Mouse (Mus musculus): ENCODE data around the gene Ubr3. TPM values are rescaled to one million over a fixed set of nuclear protein-coding genes. Genes with fewer than 3 reads are reported as not detected.
"Not testable (repeated sequence)": the region's sequence is repeated elsewhere in the genome, so short reads cannot be mapped to it uniquely, and the experiment has no call there.

Ubr3 gene
- total and polyA plus RNA-seq, 2 experiments: 12.8 to 65.2 TPM

DNA sequence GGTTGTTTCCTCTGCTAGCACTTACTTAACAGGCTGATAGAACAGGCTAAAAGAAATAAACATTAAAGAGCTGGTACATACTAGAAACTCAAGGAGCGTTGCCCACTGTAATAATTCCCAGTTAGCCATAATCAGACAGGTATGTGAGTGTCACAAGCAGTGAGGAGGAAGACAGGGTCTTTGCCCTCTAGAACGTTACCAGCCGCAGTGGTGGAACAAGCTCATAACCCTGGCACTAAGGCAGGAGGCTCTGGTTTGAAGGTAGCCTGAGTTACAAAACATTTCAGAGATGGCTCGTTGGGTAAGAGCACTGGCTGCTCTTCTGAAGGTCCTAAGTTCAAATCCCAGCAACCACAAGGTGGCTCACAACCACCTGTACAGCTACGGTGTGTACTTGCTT lies 3.2 kb upstream of the Ubr3 start:
- TF ChIP-seq CTCF (IDR thresholded peaks at IDR 0.05; ENCODE audit: low read depth, low read length): no peak
- TF ChIP-seq POLR2A (IDR thresholded peaks at IDR 0.05; ENCODE audit: extremely low read depth, insufficient read depth, low read length): no peak
- no peak overlapping the region for H3K4me3 ChIP-seq (ENCODE audit: insufficient read depth, low read depth, low read length)

DNA sequence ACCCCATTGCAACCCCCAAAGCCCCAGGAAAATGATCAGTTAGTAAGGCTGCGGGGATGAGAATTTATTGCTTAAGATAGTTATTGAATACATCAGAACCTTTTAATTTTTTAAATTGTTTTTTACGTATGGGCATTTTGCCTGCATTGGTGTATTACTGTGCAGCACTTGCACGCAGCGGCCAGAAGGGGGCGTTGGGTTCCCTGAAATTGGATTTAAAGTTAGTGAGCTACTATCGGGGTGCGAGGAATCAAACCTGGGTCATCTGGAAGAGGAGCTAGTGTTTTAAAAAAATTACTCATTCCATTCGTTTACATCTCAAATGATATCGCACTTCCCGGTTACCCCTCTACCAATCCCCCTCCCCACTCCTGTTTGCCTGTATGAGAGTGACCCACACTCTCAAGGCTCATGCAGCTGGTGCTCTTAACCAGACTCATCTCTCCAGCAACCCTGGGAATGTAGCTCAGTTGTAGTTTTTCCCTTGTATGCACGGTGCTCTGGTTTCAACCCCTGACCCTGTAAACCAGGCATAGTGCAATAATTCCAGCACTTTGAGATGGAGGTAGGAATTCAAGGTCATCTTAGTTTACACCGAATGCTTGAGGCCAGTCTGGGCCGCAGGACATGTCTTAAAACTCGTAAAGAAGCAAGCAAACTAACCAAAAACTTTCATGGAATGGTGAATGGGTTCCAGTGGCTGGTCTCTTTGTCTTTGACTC lies 1.4 kb upstream of the Ubr3 start:
- H3K27me3 ChIP-seq (ENCODE audit: control insufficient read depth, insufficient read depth, low read length): no peaks in the 10 kb centered on the region
- no peak for DNase-seq (ENCODE audit: extremely low read depth, low read depth, low spot score)
- no peak overlapping the region for H3K9ac ChIP-seq (ENCODE audit: low read depth, low read length)
- peaks cover 19% of the 10 kb centered on the region for H3K79me2 ChIP-seq (ENCODE audit: control insufficient read depth, insufficient read depth, low read length)
- 65% methylated on average over 14 of the region's 14 CpGs for WGBS
- H3K4me1 ChIP-seq (ENCODE audit: control insufficient read depth, insufficient read depth, low read length): peaks cover 3% of the 10 kb centered on the region; the same call in 1 of the 2 replicates
- no peak overlapping the region for H3K4me3 ChIP-seq (ENCODE audit: insufficient read depth, low read depth, low read length)
- H3K27ac ChIP-seq (replicated peaks; ENCODE audit: insufficient read depth, low read depth, low read length): no peak overlapping the region
- TF ChIP-seq POLR2A (IDR thresholded peaks at IDR 0.05; ENCODE audit: extremely low read depth, insufficient read depth, low read length): no peak
- TF ChIP-seq CTCF (IDR thresholded peaks at IDR 0.05; ENCODE audit: low read depth, low read length): peak; percentile 65
- peaks cover 4% of the 10 kb centered on the region; the same call in 1 of the 2 replicates for H3K36me3 ChIP-seq (ENCODE audit: control insufficient read depth, insufficient read depth, low read length)

More for the DNA sequence above, 3.2 kb upstream of the Ubr3 start:
- DNase-seq (ENCODE audit: extremely low read depth, low read depth, low spot score): peak; percentile 50
- H3K9ac ChIP-seq (ENCODE audit: low read depth, low read length): no peak overlapping the region
- WGBS: 60% methylated on average over 5 of the region's 5 CpGs
- peaks cover 13% of the 10 kb centered on the region for H3K79me2 ChIP-seq (ENCODE audit: control insufficient read depth, insufficient read depth, low read length)
- no peak overlapping the region for H3K27ac ChIP-seq (replicated peaks; ENCODE audit: insufficient read depth, low read depth, low read length)
- no peaks in the 10 kb centered on the region for H3K27me3 ChIP-seq (ENCODE audit: control insufficient read depth, insufficient read depth, low read length)
- no peaks in the 10 kb centered on the region for H3K36me3 ChIP-seq (ENCODE audit: control insufficient read depth, insufficient read depth, low read length)
- H3K4me1 ChIP-seq (ENCODE audit: control insufficient read depth, insufficient read depth, low read length): peaks cover 7% of the 10 kb centered on the region

DNA sequence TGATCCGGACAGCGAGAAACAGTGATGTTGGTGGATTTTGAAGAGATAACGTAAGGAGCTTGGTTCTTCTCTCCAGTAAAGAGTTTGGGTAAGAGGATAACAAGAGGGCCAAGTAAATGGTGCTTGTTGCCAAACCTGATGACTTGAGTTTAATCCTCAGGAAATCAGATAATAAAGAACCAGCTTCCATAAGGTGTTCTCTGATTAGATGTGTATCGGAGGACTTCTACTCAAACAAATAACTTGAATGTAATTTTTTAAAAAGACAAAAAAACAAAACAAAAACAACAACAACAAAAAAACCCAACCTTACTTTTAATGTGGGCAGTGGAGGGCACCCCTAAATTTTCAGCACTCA lies 843 bp upstream of the Ubr3 start:
- DNase-seq (ENCODE audit: extremely low read depth, low read depth, low spot score): no peak
- no peak for TF ChIP-seq POLR2A (IDR thresholded peaks at IDR 0.05; ENCODE audit: extremely low read depth, insufficient read depth, low read length)
- no peak for TF ChIP-seq CTCF (IDR thresholded peaks at IDR 0.05; ENCODE audit: low read depth, low read length)
- 98% methylated on average over 4 of the region's 4 CpGs for WGBS

DNA sequence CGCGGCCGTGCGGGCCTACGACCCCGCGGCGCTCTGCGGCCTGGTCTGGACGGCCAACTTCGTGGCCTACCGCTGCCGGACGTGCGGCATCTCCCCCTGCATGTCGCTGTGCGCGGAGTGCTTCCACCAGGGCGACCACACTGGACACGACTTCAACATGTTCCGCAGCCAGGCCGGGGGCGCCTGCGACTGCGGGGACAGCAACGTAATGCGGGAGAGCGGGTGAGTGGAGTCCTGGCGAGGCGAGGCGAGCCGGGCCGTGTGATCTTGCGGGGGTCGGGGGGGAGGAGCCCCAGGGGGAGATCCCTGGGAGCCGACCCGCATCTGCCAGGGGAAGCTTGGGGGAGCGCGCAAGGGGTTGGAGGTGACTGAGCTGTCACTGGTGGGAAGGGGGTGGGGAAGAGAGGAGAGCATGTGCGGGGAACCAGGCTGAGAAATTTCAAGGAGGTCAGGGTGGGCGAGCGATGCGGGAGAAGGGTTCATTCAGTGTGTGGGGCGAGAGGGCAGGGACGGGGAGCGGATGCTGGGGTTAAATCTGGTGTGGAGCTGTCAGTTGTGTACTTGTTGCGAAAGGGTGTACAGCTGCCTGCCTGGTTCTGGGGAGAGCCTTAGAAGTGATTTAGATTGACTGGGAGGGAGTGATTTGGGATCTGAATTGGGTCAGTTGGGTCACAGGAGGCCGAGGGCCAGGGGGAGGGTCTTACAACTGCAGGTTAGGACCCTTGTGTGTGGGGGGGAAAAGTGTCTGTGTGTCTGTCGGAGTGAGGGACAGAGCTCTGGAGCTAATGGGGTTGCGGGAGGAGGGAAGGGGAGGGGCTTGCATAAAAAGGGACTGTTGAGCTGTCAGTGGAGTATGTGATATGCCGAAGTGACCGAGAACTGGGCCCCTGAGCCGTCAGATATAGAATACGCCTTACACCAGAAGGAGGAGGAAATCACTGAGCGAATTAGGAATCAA lies 851 bp downstream of the Ubr3 start:
- Histone ChIP-seq H3K4me3 (ENCODE audit: insufficient read depth, low read depth, low read length) (peak overlapping the region; percentile 99), H3K27ac (replicated peaks; ENCODE audit: insufficient read depth, low read depth, low read length) (peak overlapping the region; percentile 75), H3K9ac (ENCODE audit: low read depth, low read length) (peak overlapping the region; percentile 97), H3K4me1 (ENCODE audit: control insufficient read depth, insufficient read depth, low read length) (peaks cover 3% of the 10 kb centered on the region; the same call in 1 of the 2 replicates), H3K27me3 (ENCODE audit: control insufficient read depth, insufficient read depth, low read length) (no peaks in the 10 kb centered on the region), H3K79me2 (ENCODE audit: control insufficient read depth, insufficient read depth, low read length) (peaks cover 22% of the 10 kb centered on the region), H3K36me3 (ENCODE audit: control insufficient read depth, insufficient read depth, low read length) (peaks cover 4% of the 10 kb centered on the region; the same call in 1 of the 2 replicates)
- no peak for TF ChIP-seq POLR2A (IDR thresholded peaks at IDR 0.05; ENCODE audit: extremely low read depth, insufficient read depth, low read length)
- no peak for TF ChIP-seq CTCF (IDR thresholded peaks at IDR 0.05; ENCODE audit: low read depth, low read length)
- under 1% methylated on average over 55 of the region's 55 CpGs for WGBS
- DNase-seq (ENCODE audit: extremely low read depth, low read depth, low spot score): peak; percentile 79

More for the DNA sequence above, 843 bp upstream of the Ubr3 start:
- no peak overlapping the region for H3K27ac ChIP-seq (replicated peaks; ENCODE audit: insufficient read depth, low read depth, low read length)
- H3K36me3 ChIP-seq (ENCODE audit: control insufficient read depth, insufficient read depth, low read length): peaks cover 4% of the 10 kb centered on the region; the same call in 1 of the 2 replicates
- no peaks in the 10 kb centered on the region for H3K27me3 ChIP-seq (ENCODE audit: control insufficient read depth, insufficient read depth, low read length)
- H3K4me1 ChIP-seq (ENCODE audit: control insufficient read depth, insufficient read depth, low read length): peaks cover 3% of the 10 kb centered on the region; the same call in 1 of the 2 replicates
- H3K4me3 ChIP-seq (ENCODE audit: insufficient read depth, low read depth, low read length): no peak overlapping the region
- peaks cover 19% of the 10 kb centered on the region for H3K79me2 ChIP-seq (ENCODE audit: control insufficient read depth, insufficient read depth, low read length)
- H3K9ac ChIP-seq (ENCODE audit: low read depth, low read length): no peak overlapping the region

DNA sequence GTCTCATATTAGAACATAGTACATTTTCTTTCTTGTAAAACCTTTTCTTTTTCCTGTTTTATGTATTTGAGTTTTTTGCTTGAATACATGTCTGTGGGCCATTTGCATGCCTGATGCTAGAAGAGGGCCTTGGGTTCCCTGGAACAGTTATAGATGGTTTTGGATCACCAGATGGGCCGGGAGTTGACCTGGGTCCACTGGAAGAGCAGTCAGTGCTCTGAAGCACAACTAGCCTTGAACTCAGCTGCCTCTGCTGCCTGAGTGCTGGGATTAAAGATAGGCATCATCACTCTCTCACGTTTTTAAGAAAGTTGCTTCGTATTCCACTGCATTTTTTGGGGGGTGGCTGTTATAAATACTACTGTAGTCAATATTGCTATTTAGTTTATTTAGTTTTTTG lies 6.5 kb downstream of the Ubr3 start:
- no peak overlapping the region for H3K9ac ChIP-seq (ENCODE audit: low read depth, low read length)
- peaks cover under 1% of the 10 kb centered on the region; the same call in 1 of the 2 replicates for H3K4me1 ChIP-seq (ENCODE audit: control insufficient read depth, insufficient read depth, low read length)
- 60% methylated on average over 3 of the region's 3 CpGs for WGBS
- H3K27ac ChIP-seq (replicated peaks; ENCODE audit: insufficient read depth, low read depth, low read length): no peak overlapping the region
- TF ChIP-seq POLR2A (IDR thresholded peaks at IDR 0.05; ENCODE audit: extremely low read depth, insufficient read depth, low read length) (no peak), CTCF (IDR thresholded peaks at IDR 0.05; ENCODE audit: low read depth, low read length) (no peak)
- H3K79me2 ChIP-seq (ENCODE audit: control insufficient read depth, insufficient read depth, low read length): peaks cover 22% of the 10 kb centered on the region; the same call in 1 of the 2 replicates
- no peaks in the 10 kb centered on the region for H3K27me3 ChIP-seq (ENCODE audit: control insufficient read depth, insufficient read depth, low read length)
- peaks cover 4% of the 10 kb centered on the region; the same call in 1 of the 2 replicates for H3K36me3 ChIP-seq (ENCODE audit: control insufficient read depth, insufficient read depth, low read length)
- peak; percentile 56 for DNase-seq (ENCODE audit: extremely low read depth, low read depth, low spot score)
- no peak overlapping the region for H3K4me3 ChIP-seq (ENCODE audit: insufficient read depth, low read depth, low read length)

DNA sequence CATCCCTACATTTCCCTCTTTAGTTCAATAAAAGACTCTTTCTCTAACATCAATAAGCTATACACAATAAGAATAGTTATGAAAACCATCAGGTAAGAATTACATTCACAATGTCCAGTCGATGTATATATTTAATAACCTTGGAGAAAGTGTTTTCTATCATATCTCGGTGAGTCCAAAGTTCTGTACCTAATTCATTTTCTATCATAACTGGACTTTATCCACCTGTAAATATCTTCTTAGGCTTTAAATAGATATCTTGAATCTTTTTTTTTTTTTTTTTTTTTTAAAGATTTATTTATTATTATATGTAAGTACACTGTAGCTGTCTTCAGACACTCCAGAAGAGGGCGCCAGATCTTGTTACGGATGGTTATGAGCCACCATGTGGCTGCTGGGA lies 10.3 kb downstream of the Ubr3 start:
- H3K27ac ChIP-seq (replicated peaks; ENCODE audit: insufficient read depth, low read depth, low read length); H3K4me3 ChIP-seq (ENCODE audit: insufficient read depth, low read depth, low read length); H3K36me3 ChIP-seq (ENCODE audit: control insufficient read depth, insufficient read depth, low read length); H3K9ac ChIP-seq (ENCODE audit: low read depth, low read length); H3K4me1 ChIP-seq (ENCODE audit: control insufficient read depth, insufficient read depth, low read length); H3K27me3 ChIP-seq (ENCODE audit: control insufficient read depth, insufficient read depth, low read length); DNase-seq (ENCODE audit: extremely low read depth, low read depth, low spot score): not testable (repeated sequence)
- peaks cover 21% of the 10 kb centered on the region; the same call in 1 of the 2 replicates for H3K79me2 ChIP-seq (ENCODE audit: control insufficient read depth, insufficient read depth, low read length)
- 85% methylated on average over 4 of the region's 4 CpGs for WGBS
